Mouse (Mus musculus) hindbrain, embryonic 11.5 days (tissue): Measurements from ENCODE around the gene Cacnb4. TPM values are rescaled to one million over a fixed set of nuclear protein-coding genes. Genes with fewer than 3 reads are reported as not detected.

Experiments used
- ATAC-seq: fragments of 200-750 bp; cut with Nextera tagmentation; 2 replicates; pipeline ENCODE4 v1.8.0; 2017; ENCODE audit warnings: mild to moderate bottlenecking, moderate TSS enrichment, moderate library complexity; ENCODE audit not compliant: low FRiP score
- DNase-seq: peaks from one replicate; pipeline ENCODE4 v3.0.0-alpha.2; 2015; ENCODE audit warnings: low spot score
- H3K27ac ChIP-seq: fragments of 300-500 bp; sonication (generic); 2 replicates; pipeline ENCODE4 v1.5.1; 2014; ENCODE audit warnings: mild to moderate bottlenecking, low read depth, low read length
- H3K27me3 ChIP-seq: fragments of 300-500 bp; sonication (generic); 2 replicates; pipeline ENCODE4 v1.6.1; 2014; ENCODE audit warnings: mild to moderate bottlenecking, low read length, moderate library complexity, mixed read lengths; ENCODE audit not compliant: control insufficient read depth, insufficient read depth
- H3K36me3 ChIP-seq: fragments of 300-500 bp; sonication (generic); 2 replicates; pipeline ENCODE4 v1.6.1; 2014; ENCODE audit warnings: mild to moderate bottlenecking, low read length, moderate library complexity, mixed read lengths; ENCODE audit not compliant: control insufficient read depth, insufficient read depth
- H3K4me1 ChIP-seq: fragments of 300-500 bp; sonication (generic); replicated peaks from 2 replicates; pipeline ENCODE4 v1.6.1; 2014; ENCODE audit warnings: low read length, mixed read lengths; ENCODE audit not compliant: control insufficient read depth, insufficient read depth
- H3K4me2 ChIP-seq: fragments of 300-500 bp; sonication (generic); replicated peaks from 2 replicates; pipeline ENCODE4 v1.6.1; 2014; ENCODE audit warnings: mild to moderate bottlenecking, low read depth, low read length
- H3K4me3 ChIP-seq: fragments of 300-500 bp; sonication (generic); 2 replicates; pipeline ENCODE4 v1.5.1; 2014; ENCODE audit warnings: low read depth, low read length
- H3K9ac ChIP-seq: fragments of 300-500 bp; sonication (generic); 2 replicates; pipeline ENCODE4 v1.6.1; 2014; ENCODE audit warnings: low read depth, low read length
- H3K9me3 ChIP-seq: fragments of 300-500 bp; sonication (generic); 2 replicates; pipeline ENCODE4 v1.6.1; 2016; ENCODE audit warnings: low read length; ENCODE audit not compliant: control insufficient read depth
- WGBS: fragments of 180-500 bp; shearing (Covaris S2); extraction: QIAGEN DNeasy Blood & Tissue Kit; methylation state at CpG from one replicate; pipeline ENCODE4 v1.1.7; 2014; 5-methylcytosine and 5-hydroxymethylcytosine counted together
- polyA plus RNA-seq: library from polyadenylated mRNA; unstranded; fragments of >200 nt; fragmentation: Nextera tagmentation; extraction: Ambion mirVana; gene quantifications from 2 replicates; pipeline ENCODE4 v1.2.1, GENCODE M21; 2014

Cacnb4 gene
- polyA plus RNA-seq, 1 experiment from 2014 or later, result 4.9 TPM

GRCm38 (mm10) chr2:52670733-52671132 is 5.9 kb downstream of the Cacnb4 start:
- ATAC-seq, result no peak
- WGBS, result 87% methylated on average over 5 of the region's 5 CpGs
- Histone ChIP-seq H3K4me1 (no peaks in the 10 kb centered on the region), H3K9ac (no peak overlapping the region), H3K4me2 (no peak overlapping the region), H3K27me3 (peaks cover 11% of the 10 kb centered on the region), H3K27ac (no peak overlapping the region), H3K36me3 (no peaks in the 10 kb centered on the region), H3K4me3 (no peak overlapping the region), H3K9me3 (no peaks in the 10 kb centered on the region)
- no peak for DNase-seq

- no peaks in the 10 kb centered on the region; the same call in 1 of the 2 replicates for H3K27me3 ChIP-seq
- no peak for ATAC-seq
- no peak overlapping the region for H3K27ac ChIP-seq
- no peak overlapping the region for H3K4me2 ChIP-seq
- no peak overlapping the region for H3K4me3 ChIP-seq
- H3K9me3 ChIP-seq, result no peaks in the 10 kb centered on the region
- WGBS, result 91% methylated on average over 6 of the region's 6 CpGs
- no peaks in the 10 kb centered on the region for H3K4me1 ChIP-seq
- no peaks in the 10 kb centered on the region for H3K36me3 ChIP-seq
- no peak for DNase-seq
- no peak overlapping the region for H3K9ac ChIP-seq
These were observed 8.2 kb downstream of the Cacnb4 start for GRCm38 (mm10) chr2:52668480-52668879.

GRCm38 (mm10) chr2:52656722-52657121 is 19.9 kb downstream of the Cacnb4 start:
- Histone ChIP-seq H3K27me3 (no peaks in the 10 kb centered on the region), H3K4me3 (no peak overlapping the region), H3K36me3 (no peaks in the 10 kb centered on the region), H3K27ac (no peak overlapping the region), H3K9ac (no peak overlapping the region), H3K4me1 (no peaks in the 10 kb centered on the region), H3K4me2 (no peak overlapping the region), H3K9me3 (no peaks in the 10 kb centered on the region)
- DNase-seq (no peak), ATAC-seq (no peak)
- 90% methylated on average over 5 of the region's 5 CpGs for WGBS

GRCm38 (mm10) chr2:52654541-52654940 is 22.1 kb downstream of the Cacnb4 start:
- H3K27me3 ChIP-seq, result no peaks in the 10 kb centered on the region
- no peak overlapping the region for H3K4me3 ChIP-seq
- no peak overlapping the region for H3K9ac ChIP-seq
- H3K36me3 ChIP-seq, result no peaks in the 10 kb centered on the region
- no peak overlapping the region for H3K4me2 ChIP-seq
- no peaks in the 10 kb centered on the region for H3K9me3 ChIP-seq
- H3K4me1 ChIP-seq, result no peaks in the 10 kb centered on the region
- 81% methylated on average over 4 of the region's 4 CpGs for WGBS
- DNase-seq, result no peak
- ATAC-seq, result no peak
- H3K27ac ChIP-seq, result no peak overlapping the region

GRCm38 (mm10) chr2:52651547-52651946 is 25.1 kb downstream of the Cacnb4 start:
- Histone ChIP-seq H3K27me3 (no peaks in the 10 kb centered on the region), H3K27ac (no peak overlapping the region), H3K9ac (no peak overlapping the region), H3K4me3 (no peak overlapping the region), H3K4me1 (no peaks in the 10 kb centered on the region), H3K4me2 (no peak overlapping the region), H3K36me3 (no peaks in the 10 kb centered on the region), H3K9me3 (no peaks in the 10 kb centered on the region)
- 89% methylated on average over 6 of the region's 6 CpGs for WGBS
- DNase-seq (no peak), ATAC-seq (no peak)

- no peaks in the 10 kb centered on the region for H3K9me3 ChIP-seq
- H3K27me3 ChIP-seq, result no peaks in the 10 kb centered on the region
- H3K27ac ChIP-seq, result no peak overlapping the region
- no peak overlapping the region for H3K4me2 ChIP-seq
- no peak for ATAC-seq
- H3K9ac ChIP-seq, result no peak overlapping the region
- H3K4me1 ChIP-seq, result no peaks in the 10 kb centered on the region
- 82% methylated on average over 8 of the region's 8 CpGs for whole genome bisulfite sequencing
- H3K4me3 ChIP-seq, result no peak overlapping the region
- H3K36me3 ChIP-seq, result no peaks in the 10 kb centered on the region
- DNase-seq, result no peak
These were observed 29.2 kb downstream of the Cacnb4 start for GRCm38 (mm10) chr2:52647255-52647998.

GRCm38 (mm10) chr2:52643657-52644056 is 33.0 kb downstream of the Cacnb4 start:
- Histone ChIP-seq H3K36me3 (no peaks in the 10 kb centered on the region), H3K4me2 (no peak overlapping the region), H3K9ac (no peak overlapping the region), H3K9me3 (no peaks in the 10 kb centered on the region), H3K4me1 (no peaks in the 10 kb centered on the region), H3K27me3 (no peaks in the 10 kb centered on the region), H3K27ac (no peak overlapping the region), H3K4me3 (no peak overlapping the region)
- ATAC-seq (no peak), DNase-seq (no peak)
- 80% methylated on average over 6 of the region's 6 CpGs for WGBS

GRCm38 (mm10) chr2:52639530-52639875 is 37.1 kb downstream of the Cacnb4 start:
- WGBS, result 83% methylated on average over 4 of the region's 4 CpGs
- Histone ChIP-seq H3K4me3 (no peak overlapping the region), H3K36me3 (no peaks in the 10 kb centered on the region), H3K4me2 (no peak overlapping the region), H3K9ac (no peak overlapping the region), H3K27ac (no peak overlapping the region), H3K4me1 (no peaks in the 10 kb centered on the region), H3K9me3 (no peaks in the 10 kb centered on the region), H3K27me3 (no peaks in the 10 kb centered on the region)
- ATAC-seq (no peak), DNase-seq (no peak)

GRCm38 (mm10) chr2:52638857-52639529 is 37.6 kb downstream of the Cacnb4 start:
- WGBS, result 75% methylated on average over 6 of the region's 6 CpGs
- DNase-seq (no peak), ATAC-seq (no peak)
- no peaks in the 10 kb centered on the region for H3K9me3 ChIP-seq
- H3K9ac ChIP-seq, result no peak overlapping the region
- no peaks in the 10 kb centered on the region for H3K4me1 ChIP-seq
- H3K36me3 ChIP-seq, result no peaks in the 10 kb centered on the region
- no peak overlapping the region for H3K4me3 ChIP-seq
- H3K27me3 ChIP-seq, result no peaks in the 10 kb centered on the region
- no peak overlapping the region for H3K4me2 ChIP-seq
- H3K27ac ChIP-seq, result no peak overlapping the region
